Mouse (Mus musculus) thymus, postnatal 10 days (tissue): ENCODE results near the gene Fam76b.
"Not testable (repeated sequence)": the region's sequence is repeated elsewhere in the genome, so short reads cannot be mapped to it uniquely, and the experiment has no call there.

Experiments
- DNase-seq, 2 experiments: peaks; one replicate each; pipeline ENCODE4 v3.0.0; 2021; ENCODE audit warnings: low spot score in 2 of 2

Fam76b gene

GRCm38 (mm10) chr9:13827406-13828086 lies at the start of gene Fam76b:
Gene Fam76b (plus strand): TSS chr9:13827716.
- DNase-seq, result peak; percentile 98 to 100

GRCm38 (mm10) chr9:13781985-13782384 lies 45.5 kb upstream of the Fam76b start:
- no peak for DNase-seq

- DNase-seq, result not testable (repeated sequence)
These were observed 36.7 kb upstream of the Fam76b start for GRCm38 (mm10) chr9:13790864-13791263.

- no peak for DNase-seq
These were observed 33.2 kb upstream of the Fam76b start for GRCm38 (mm10) chr9:13794302-13794701.

DNA sequence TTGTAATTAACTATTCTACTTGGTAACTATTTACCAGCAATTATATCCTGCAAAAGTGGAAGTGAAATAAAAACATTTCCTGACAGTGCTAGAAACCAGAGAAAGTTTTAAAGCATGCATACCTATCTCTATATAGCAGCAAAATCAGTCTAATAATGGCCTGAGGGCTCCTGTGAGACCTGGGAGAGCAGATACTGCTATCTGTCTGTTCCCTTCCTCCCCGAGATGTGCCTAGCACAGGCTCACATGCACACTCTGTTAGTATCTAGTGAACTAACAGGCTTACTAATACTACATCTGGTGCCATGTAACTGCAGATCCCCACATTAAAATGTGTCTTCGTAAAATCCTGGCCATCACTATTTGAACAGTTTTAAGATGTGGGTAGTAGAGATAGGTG lies 32.8 kb upstream of the Fam76b start:
- DNase-seq, result no peak

- no peak for DNase-seq
These were observed 23.0 kb upstream of the Fam76b start for GRCm38 (mm10) chr9:13804480-13804879.

GRCm38 (mm10) chr9:13806854-13807253 lies 20.7 kb upstream of the Fam76b start:
- no peak for DNase-seq

GRCm38 (mm10) chr9:13807657-13808056 lies 19.9 kb upstream of the Fam76b start:
- no peak for DNase-seq

DNA sequence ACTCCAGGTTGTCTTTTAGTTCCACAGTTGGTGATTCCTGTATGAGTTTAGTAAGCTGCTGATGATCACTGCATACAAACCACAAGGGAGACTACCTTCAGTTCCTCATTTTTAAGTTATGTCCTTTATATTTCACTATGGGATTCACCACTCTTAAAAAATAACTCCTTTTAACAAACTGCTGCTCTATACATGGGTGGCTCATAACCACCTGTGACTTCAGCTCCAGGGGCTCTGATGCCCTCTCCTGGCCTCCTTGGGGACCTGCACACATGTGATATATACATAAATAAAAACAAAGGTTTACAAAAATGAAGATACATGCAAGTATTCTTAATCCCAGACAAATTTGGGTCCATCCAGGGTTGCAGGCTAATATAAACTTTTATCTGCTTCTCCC lies 17.6 kb upstream of the Fam76b start:
- DNase-seq, result no peak

DNA sequence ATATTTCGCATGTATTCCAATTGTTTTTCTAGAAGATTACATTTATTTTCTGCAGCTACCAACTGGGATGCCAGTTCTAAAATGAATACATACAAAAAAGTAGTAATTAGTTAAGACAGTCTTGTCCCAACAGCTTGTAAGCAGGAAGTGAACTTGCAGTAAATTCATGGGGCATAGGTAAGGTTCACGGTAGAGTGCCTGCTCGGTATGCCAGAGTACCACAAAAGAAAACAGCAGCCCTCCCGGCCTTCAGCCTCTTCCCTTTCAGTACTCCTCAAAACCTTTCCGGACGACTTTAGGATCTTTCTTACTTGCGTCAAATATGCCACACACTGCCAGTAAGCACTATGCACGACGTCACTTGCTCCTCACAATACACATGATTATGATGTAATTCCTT lies 9.1 kb upstream of the Fam76b start:
- DNase-seq, result no peak

- no peak for DNase-seq
These were observed 6.7 kb upstream of the Fam76b start for GRCm38 (mm10) chr9:13820774-13821173.

GRCm38 (mm10) chr9:13825896-13826295 lies 1.6 kb upstream of the Fam76b start:
- no peak for DNase-seq

- peak in 1 of 2 experiments; percentile 61 for DNase-seq
These were observed 1.1 kb upstream of the Fam76b start for GRCm38 (mm10) chr9:13826391-13826805.

- peak; percentile 95 for DNase-seq
These were observed 597 bp upstream of the Fam76b start, which contains the start of gene Cep57 for GRCm38 (mm10) chr9:13826832-13827405. Gene Cep57 (minus strand): TSS chr9:13827107.

GRCm38 (mm10) chr9:13828087-13828441 lies 548 bp downstream of the Fam76b start:
- no peak for DNase-seq

DNA sequence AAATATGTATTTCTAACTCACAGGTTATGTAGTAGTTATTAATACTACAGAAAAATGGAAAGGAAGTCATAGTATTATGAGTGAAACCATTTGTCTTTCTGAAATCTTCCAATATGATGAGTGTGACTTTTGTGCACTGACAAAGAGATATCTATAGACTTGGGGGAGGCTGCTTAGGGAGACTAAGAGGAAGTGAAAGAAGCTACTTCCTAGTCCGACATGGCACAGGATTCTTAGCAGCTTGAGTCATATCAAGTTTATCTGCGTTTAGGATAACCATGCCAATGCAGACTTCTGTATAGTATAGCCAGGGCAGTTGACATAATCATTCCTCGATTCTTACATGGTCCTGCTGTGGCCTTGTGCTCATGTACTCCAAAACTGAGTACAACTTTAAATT lies 7.7 kb downstream of the Fam76b start:
- no peak for DNase-seq

DNA sequence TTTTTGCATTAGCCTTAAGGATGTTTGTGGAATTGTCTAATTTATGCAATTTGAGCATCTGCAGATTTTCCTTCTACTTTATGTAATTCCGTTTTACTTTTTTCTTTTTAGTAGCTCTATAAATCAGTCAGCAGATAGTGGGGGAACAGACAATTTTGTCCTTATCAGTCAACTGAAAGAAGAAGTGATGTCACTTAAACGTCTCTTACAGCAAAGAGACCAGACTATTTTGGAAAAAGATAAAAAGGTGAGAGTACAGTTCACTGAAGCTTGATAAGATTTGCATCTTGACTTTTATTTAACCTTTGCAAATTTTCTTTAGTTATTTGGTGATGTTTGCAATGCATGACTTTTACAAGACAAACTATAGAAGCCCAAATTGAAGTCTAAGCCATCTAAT lies 9.2 kb downstream of the Fam76b start:
- no peak for DNase-seq

GRCm38 (mm10) chr9:13847591-13847990 lies 20.1 kb downstream of the Fam76b start:
- no peak for DNase-seq

- peak in 1 of 2 experiments; percentile 11 for DNase-seq
These were observed 21.3 kb downstream of the Fam76b start for GRCm38 (mm10) chr9:13848481-13849480.

- DNase-seq, result no peak
These were observed 26.4 kb downstream of the Fam76b start for GRCm38 (mm10) chr9:13853876-13854275.

DNA sequence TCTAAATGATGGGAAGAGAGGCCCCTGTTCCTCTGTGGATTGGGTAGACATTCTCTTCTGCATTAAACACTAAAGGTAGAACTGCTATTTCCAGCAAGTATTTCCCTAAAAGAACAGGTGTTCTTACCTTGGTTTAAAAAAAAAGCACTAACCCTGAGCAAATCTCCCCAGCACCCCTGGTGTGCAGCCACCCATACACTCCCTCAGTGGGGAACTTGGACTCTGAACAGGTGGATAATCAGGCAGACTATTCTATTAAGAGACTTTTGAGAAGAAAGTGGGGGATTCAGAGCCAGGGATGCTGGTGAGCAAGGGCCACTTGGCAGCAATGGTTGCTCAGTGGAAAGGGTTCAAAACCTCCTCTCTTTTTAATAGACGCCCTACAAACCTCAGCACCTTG lies 28.7 kb downstream of the Fam76b start:
- DNase-seq, result no peak

DNA sequence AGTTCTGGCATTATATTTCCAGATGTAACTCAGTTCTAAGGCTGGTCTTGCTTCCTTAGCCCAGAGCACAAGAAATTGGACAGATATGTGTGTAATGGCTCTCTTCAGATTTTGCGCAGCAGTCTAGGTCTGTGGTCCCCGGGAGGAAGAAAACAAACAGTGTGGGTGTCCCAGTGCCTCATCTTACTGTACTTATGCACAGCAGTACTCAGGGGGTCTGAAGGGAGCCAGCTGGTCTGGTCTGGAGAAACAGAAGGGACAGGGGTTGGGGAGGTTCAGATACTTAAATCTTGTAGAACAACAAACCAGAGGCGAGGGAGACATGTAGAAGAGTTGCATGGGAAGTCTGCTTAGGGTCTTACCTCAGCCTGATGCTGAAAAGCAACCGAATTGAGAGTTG lies 29.3 kb downstream of the Fam76b start:
- DNase-seq, result no peak
